Mouse (Mus musculus) lung, adult 2 months (tissue): ENCODE measurements around the gene Tmem211.

Experiments
- CTCF ChIP-seq: fragments of 200-500 bp; IDR thresholded peaks from 2 replicates; pipeline ENCODE4 v1.5.1; 2011; ENCODE audit warnings: mild to moderate bottlenecking, low read length, control low read depth; ENCODE audit not compliant: insufficient read depth
- POLR2A ChIP-seq: fragments of 200-500 bp; IDR thresholded peaks from 2 replicates; pipeline ENCODE4 v1.6.1; 2011; ENCODE audit warnings: low read depth, mild to moderate bottlenecking, control low read depth, low read length, borderline replicate concordance; ENCODE audit errors: extremely low read depth

- TF ChIP-seq POLR2A (no peak), CTCF (no peak)
Observed at GRCm38 (mm10) chr5:113250806-113251205, 24.1 kb downstream of the Tmem211 start.
